Mouse (Mus musculus) E14TG2a.4 (cell line): ENCODE data around the gene Olfr485.
"Not testable (repeated sequence)": the region's sequence is repeated elsewhere in the genome, so short reads cannot be mapped to it uniquely, and the experiment has no call there.

ENCODE experiments used
- CTCF ChIP-seq: conservative IDR thresholded peaks from 2 replicates; pipeline ENCODE4 v1.5.1; 2014; ENCODE audit warnings: low read length
- POU5F1 ChIP-seq: IDR thresholded peaks from 2 replicates; pipeline ENCODE4 v1.6.1; 2014; ENCODE audit warnings: low read length, borderline replicate concordance

DNA sequence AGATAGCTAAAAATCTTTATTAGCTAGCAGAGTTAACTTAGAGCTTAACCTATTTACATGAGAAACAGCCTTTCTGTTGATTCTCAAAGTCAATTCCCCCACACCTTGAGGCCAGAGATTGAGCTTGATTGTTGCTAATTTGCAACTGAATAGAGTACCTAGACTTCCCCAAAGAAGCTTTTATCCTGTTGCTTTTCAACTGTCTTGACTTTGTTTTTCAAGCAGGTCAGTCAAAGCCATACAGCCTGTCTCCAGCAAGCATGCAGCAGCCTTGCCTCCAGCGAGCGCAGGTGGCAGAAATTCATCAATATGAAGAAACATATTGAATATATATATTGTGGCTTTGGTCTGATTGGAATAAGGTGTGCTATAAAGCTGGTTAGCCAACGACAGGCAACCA, 36.7 kb upstream of the Olfr485 start:
- not testable (repeated sequence) for TF ChIP-seq CTCF
- peak; percentile 80; the same call in 1 of the 2 replicates for TF ChIP-seq POU5F1
